Mouse (Mus musculus) heart, embryonic 11.5 days (tissue): Measurements from ENCODE around the gene Mgat4a. TPM values are rescaled to one million over a fixed set of nuclear protein-coding genes. Genes with fewer than 3 reads are reported as not detected.

ENCODE experiments used
- ATAC-seq: fragments of 200-750 bp; cut with Nextera tagmentation; replicated peaks from 2 replicates; pipeline ENCODE4 v1.8.0; 2017; ENCODE audit warnings: moderate library complexity; ENCODE audit not compliant: insufficient number of reproducible peaks, low FRiP score, low TSS enrichment
- H3K27ac ChIP-seq: fragments of 300-500 bp; sonication (generic); 2 replicates; pipeline ENCODE4 v1.5.1; 2014; ENCODE audit warnings: mild to moderate bottlenecking, low read depth, low read length
- H3K27me3 ChIP-seq: fragments of 300-500 bp; sonication (generic); 2 replicates; pipeline ENCODE4 v1.6.1; 2014; ENCODE audit warnings: mild to moderate bottlenecking, low read length, mixed read lengths; ENCODE audit not compliant: control insufficient read depth, insufficient read depth
- H3K36me3 ChIP-seq: fragments of 300-500 bp; sonication (generic); 2 replicates; pipeline ENCODE4 v1.6.1; 2014; ENCODE audit warnings: mild to moderate bottlenecking, low read length, moderate library complexity, mixed read lengths; ENCODE audit not compliant: control insufficient read depth, insufficient read depth
- H3K4me1 ChIP-seq: fragments of 300-500 bp; sonication (generic); 2 replicates; pipeline ENCODE4 v1.6.1; 2014; ENCODE audit warnings: low read length; ENCODE audit not compliant: control insufficient read depth, insufficient read depth
- H3K4me2 ChIP-seq: fragments of 300-500 bp; sonication (generic); 2 replicates; pipeline ENCODE4 v1.6.1; 2014; ENCODE audit warnings: mild to moderate bottlenecking, moderate library complexity
- H3K4me3 ChIP-seq: fragments of 300-500 bp; sonication (generic); 2 replicates; pipeline ENCODE4 v1.5.1; 2014; ENCODE audit warnings: low read depth, low read length
- H3K9ac ChIP-seq: fragments of 300-500 bp; sonication (generic); 2 replicates; pipeline ENCODE4 v1.6.1; 2014; ENCODE audit warnings: mild to moderate bottlenecking, low read depth, low read length, moderate library complexity
- H3K9me3 ChIP-seq: fragments of 300-500 bp; sonication (generic); replicated peaks from 2 replicates; pipeline ENCODE4 v1.6.1; 2016; ENCODE audit warnings: low read length; ENCODE audit not compliant: control insufficient read depth
- WGBS: fragments of 180-500 bp; shearing (Covaris S2); extraction: QIAGEN DNeasy Blood & Tissue Kit; methylation state at CpG from one replicate; pipeline ENCODE4 v1.1.7; 2014; ENCODE audit not compliant: insufficient replicate concordance; 5-methylcytosine and 5-hydroxymethylcytosine counted together
- polyA plus RNA-seq: library from polyadenylated mRNA; unstranded; fragments of >200 nt; fragmentation: Nextera tagmentation; extraction: Ambion mirVana; gene quantifications from 2 replicates; pipeline ENCODE4 v1.2.1, GENCODE M21; 2014

Mgat4a gene
- polyA plus RNA-seq, 1 experiment from 2014 or later, result 3.0 TPM

DNA sequence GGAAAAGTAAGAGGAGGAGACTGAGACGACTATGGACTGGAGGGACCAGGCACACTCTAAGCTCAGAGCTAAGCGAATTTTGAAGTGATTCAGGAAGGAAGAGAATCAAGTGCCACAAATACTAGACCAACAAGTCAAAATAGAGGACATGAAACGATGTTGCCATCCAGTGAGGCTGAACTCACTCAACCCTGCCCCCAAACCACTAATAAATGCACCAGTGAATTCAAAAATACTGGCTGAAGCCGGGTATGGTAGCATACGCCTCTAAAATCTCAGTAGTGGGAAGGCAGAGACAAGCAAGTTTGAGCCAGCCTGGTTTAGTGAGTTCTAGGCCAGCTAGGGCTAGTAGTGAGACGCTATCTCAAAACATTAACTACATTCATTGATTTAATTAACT, 60.1 kb downstream of the Mgat4a start:
- Histone ChIP-seq H3K4me1 (peaks cover 4% of the 10 kb centered on the region; the same call in 1 of the 2 replicates), H3K9me3 (no peaks in the 10 kb centered on the region), H3K27ac (no peak overlapping the region), H3K27me3 (no peaks in the 10 kb centered on the region), H3K4me2 (no peak overlapping the region), H3K9ac (no peak overlapping the region), H3K4me3 (no peak overlapping the region), H3K36me3 (no peaks in the 10 kb centered on the region)
- WGBS, result 77% methylated on average over 6 of the region's 6 CpGs
- no peak for ATAC-seq

DNA sequence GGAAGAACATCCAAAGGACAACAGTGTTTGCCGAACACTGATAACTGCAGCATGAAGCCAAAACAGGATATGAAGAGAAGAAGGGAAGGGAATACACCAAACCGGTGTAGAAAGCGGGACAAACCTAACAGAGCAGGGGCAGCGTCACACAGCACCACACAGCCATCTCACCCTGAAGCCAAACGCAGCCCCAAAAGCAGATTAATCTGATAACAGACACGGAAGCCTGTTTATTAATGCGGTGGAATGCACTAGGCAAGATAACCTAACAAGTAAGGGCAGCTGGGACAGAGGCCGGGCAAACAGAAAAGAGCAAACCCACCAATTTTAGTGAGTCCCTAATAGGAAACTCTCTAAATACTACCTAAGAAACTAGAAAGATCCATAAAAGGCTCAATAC, 61.1 kb downstream of the Mgat4a start:
- Histone ChIP-seq H3K36me3 (no peaks in the 10 kb centered on the region), H3K27ac (no peak overlapping the region), H3K9ac (no peak overlapping the region), H3K4me1 (peaks cover 4% of the 10 kb centered on the region; the same call in 1 of the 2 replicates), H3K27me3 (no peaks in the 10 kb centered on the region), H3K4me2 (no peak overlapping the region), H3K4me3 (no peak overlapping the region), H3K9me3 (no peaks in the 10 kb centered on the region)
- ATAC-seq, result no peak
- WGBS, result 52% methylated on average over 8 of the region's 8 CpGs

DNA sequence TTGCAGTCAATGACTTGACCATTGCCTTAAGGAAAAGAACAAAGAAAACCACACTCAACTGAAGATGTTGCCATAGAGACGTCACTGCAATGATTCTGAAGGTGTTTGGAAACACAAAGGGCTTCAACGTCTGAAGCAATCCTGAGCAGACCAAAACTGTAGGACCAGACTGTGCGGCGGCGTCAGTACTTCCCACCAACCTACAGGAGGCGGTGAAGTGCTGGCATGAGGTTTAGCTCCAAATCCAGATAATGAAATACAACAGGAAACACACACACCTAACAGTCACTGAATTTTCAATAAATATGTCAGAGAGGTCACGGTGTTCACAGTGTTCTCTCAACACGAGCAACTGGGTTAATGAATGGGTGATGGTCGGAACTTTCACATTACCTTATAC, 61.7 kb downstream of the Mgat4a start:
- H3K9me3 ChIP-seq, result no peaks in the 10 kb centered on the region
- H3K36me3 ChIP-seq, result no peaks in the 10 kb centered on the region
- no peak overlapping the region for H3K9ac ChIP-seq
- 71% methylated on average over 9 of the region's 9 CpGs for whole genome bisulfite sequencing
- no peak overlapping the region for H3K27ac ChIP-seq
- H3K4me3 ChIP-seq, result no peak overlapping the region
- ATAC-seq, result no peak
- no peak overlapping the region for H3K4me2 ChIP-seq
- no peaks in the 10 kb centered on the region for H3K27me3 ChIP-seq
- H3K4me1 ChIP-seq, result peaks cover 4% of the 10 kb centered on the region; the same call in 1 of the 2 replicates

DNA sequence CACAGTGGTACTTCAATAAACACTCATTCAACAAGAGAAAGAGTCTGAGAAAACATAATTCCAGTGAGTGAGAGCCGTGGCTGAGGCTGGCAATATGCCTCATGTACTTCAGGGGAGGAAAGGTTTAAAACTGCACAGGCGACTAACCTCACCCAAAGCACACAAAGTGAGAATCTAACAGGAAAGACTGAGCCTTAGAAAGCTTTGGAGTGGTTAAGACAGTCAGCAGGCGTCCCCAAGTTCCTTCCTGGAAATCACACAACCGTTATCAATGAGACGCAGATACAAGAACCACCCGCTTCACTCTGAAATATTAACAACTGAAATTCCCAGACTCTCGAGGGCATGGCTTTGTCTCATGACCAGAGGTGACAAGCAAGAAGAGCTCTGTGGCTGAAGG, 62.4 kb downstream of the Mgat4a start:
- no peaks in the 10 kb centered on the region for H3K36me3 ChIP-seq

DNA sequence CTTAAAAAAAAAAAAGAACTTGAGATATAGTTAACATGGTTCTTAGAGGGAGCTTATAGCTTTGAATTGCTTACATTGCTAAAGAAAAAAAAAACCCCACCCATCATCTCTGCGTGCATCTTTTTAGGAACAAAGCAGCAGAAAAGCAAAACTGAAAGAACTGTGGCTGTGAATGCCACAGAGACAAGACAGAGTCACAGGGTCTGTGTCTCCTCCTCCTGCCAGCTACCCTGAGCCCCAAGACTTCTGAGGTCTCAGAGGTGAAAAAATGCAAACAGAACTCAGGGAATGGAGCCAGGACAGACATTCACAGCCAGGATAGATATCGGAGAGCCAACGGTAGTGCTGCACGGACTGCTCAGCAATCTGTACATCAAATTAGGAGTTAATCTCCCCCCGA, 62.9 kb downstream of the Mgat4a start:
- H3K9ac ChIP-seq, result no peak overlapping the region
- H3K4me2 ChIP-seq, result peak overlapping the region; percentile 11
- no peak overlapping the region for H3K27ac ChIP-seq
- no peak for ATAC-seq
- peaks cover 4% of the 10 kb centered on the region; the same call in 1 of the 2 replicates for H3K4me1 ChIP-seq
- H3K4me3 ChIP-seq, result no peak overlapping the region
- WGBS, result 62% methylated on average over 5 of the region's 5 CpGs
- no peaks in the 10 kb centered on the region for H3K36me3 ChIP-seq
- no peaks in the 10 kb centered on the region for H3K9me3 ChIP-seq
- H3K27me3 ChIP-seq, result no peaks in the 10 kb centered on the region

More for the DNA sequence above, 62.4 kb downstream of the Mgat4a start:
- H3K27me3 ChIP-seq, result no peaks in the 10 kb centered on the region
- H3K27ac ChIP-seq, result no peak overlapping the region
- H3K4me2 ChIP-seq, result peak overlapping the region; percentile 11; the same call in 1 of the 2 replicates
- H3K4me3 ChIP-seq, result no peak overlapping the region
- no peaks in the 10 kb centered on the region for H3K9me3 ChIP-seq
- H3K4me1 ChIP-seq, result peaks cover 4% of the 10 kb centered on the region; the same call in 1 of the 2 replicates
- no peak overlapping the region for H3K9ac ChIP-seq
- WGBS, result 42% methylated on average over 7 of the region's 7 CpGs
- no peak for ATAC-seq

DNA sequence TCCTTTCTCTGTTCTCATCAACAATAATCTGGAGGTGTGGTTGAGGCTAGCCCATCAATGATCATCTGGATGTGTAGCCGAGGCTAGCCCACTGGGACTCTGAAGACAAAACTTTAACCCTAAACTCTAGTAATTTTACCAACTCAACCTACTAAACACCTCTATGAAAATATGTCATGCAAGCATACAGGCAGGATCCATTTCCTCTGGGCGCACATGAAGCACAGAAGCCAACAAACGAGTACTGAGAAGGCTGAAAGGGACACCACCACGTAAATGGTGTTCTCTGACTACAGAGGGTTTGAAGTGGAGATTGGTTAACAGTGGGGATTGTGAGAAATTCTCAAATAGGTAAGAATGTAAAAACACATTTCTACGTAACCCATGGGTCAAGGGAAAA, 63.6 kb downstream of the Mgat4a start:
- H3K4me2 ChIP-seq, result no peak overlapping the region
- H3K4me1 ChIP-seq, result peaks cover 4% of the 10 kb centered on the region; the same call in 1 of the 2 replicates
- H3K4me3 ChIP-seq, result no peak overlapping the region
- no peaks in the 10 kb centered on the region for H3K27me3 ChIP-seq
- no peak overlapping the region for H3K27ac ChIP-seq
- H3K9ac ChIP-seq, result no peak overlapping the region
- H3K9me3 ChIP-seq, result no peaks in the 10 kb centered on the region
- WGBS, result 85% methylated on average over 5 of the region's 5 CpGs
- ATAC-seq, result no peak
- no peaks in the 10 kb centered on the region for H3K36me3 ChIP-seq

DNA sequence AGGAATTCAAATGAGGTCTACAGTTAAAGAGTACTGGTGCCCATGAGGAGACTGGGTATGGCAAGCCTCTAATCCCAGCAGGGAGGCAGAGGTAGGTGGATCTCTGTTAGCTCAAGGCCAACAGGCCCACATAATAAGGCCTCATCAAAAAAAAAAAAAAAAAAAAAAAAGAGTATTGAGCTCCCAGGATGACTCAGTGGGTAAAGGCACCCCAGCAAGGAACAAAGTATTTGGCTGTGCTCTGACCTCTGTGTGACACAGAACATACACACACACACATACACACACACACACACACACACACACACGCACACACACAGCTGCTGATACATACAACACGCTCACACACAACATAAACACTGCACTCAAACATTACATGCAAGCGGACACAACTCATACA, 65.5 kb downstream of the Mgat4a start:
- Histone ChIP-seq H3K36me3 (no peaks in the 10 kb centered on the region), H3K27me3 (no peaks in the 10 kb centered on the region), H3K9me3 (no peaks in the 10 kb centered on the region), H3K4me3 (no peak overlapping the region), H3K9ac (no peak overlapping the region), H3K4me1 (peaks cover 4% of the 10 kb centered on the region; the same call in 1 of the 2 replicates), H3K27ac (no peak overlapping the region), H3K4me2 (no peak overlapping the region)
- ATAC-seq, result no peak
- WGBS, result 89% methylated on average over 3 of the region's 3 CpGs

DNA sequence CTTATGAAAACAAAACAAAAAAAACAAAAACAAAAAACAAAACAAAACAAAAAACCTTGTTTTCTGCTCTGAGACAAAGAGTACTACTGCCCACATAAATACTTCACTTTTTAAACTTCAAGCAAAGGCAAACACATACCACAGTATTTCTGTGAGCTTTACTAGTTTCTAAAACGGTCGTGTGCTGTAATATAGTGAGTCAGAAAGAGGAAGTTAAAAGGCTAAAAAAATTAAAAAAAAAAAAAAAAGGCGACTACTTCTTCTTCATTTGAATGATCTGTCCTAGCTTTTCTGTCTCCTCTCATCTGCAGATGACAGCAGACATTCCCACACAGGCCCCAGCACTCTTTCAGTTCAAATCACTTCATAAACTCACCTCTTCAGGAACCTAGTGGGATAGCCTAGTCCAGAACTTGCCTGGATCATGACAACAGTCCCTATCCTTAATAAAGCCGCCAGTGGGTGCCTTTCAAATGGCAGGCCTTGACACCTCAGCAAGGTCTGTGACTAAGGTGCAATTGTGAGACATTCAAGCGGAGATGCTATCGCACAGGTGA, 66.1 kb downstream of the Mgat4a start:
- Histone ChIP-seq H3K4me3 (no peak overlapping the region), H3K9ac (no peak overlapping the region), H3K4me1 (peaks cover 4% of the 10 kb centered on the region; the same call in 1 of the 2 replicates), H3K36me3 (no peaks in the 10 kb centered on the region), H3K27me3 (no peaks in the 10 kb centered on the region), H3K4me2 (no peak overlapping the region), H3K9me3 (no peaks in the 10 kb centered on the region), H3K27ac (no peak overlapping the region)
- no peak for ATAC-seq
- WGBS, result 78% methylated on average over 6 of the region's 6 CpGs

DNA sequence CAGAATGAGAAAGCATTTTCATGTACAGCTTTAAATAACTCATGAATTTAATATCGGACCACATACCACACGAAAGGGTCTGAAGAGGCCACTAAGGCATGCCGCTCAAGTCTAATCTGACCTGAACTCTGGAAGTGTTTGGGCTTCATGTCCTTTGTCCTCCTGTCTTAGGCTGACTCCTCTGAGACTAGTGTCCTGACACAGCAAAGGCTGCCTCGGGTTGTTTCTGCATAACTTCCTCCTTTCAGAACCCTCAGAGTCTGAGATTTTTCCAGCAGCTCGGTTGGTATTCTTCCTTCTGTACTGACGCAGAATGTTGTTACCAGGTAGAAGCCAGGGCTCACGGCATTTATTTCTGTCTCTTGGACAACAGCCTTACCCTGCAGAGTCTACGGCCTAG, 66.8 kb downstream of the Mgat4a start:
- Histone ChIP-seq H3K9me3 (no peaks in the 10 kb centered on the region), H3K36me3 (no peaks in the 10 kb centered on the region), H3K4me2 (no peak overlapping the region), H3K9ac (no peak overlapping the region), H3K4me1 (peaks cover 4% of the 10 kb centered on the region; the same call in 1 of the 2 replicates), H3K27ac (no peak overlapping the region), H3K27me3 (no peaks in the 10 kb centered on the region), H3K4me3 (no peak overlapping the region)
- ATAC-seq, result no peak
- 64% methylated on average over 8 of the region's 8 CpGs for WGBS
